Mouse (Mus musculus): ENCODE results near the gene Matk. TPM values are rescaled to one million over a fixed set of nuclear protein-coding genes. Genes with fewer than 3 reads are reported as not detected.

Gene Matk
- polyA plus RNA-seq, 1 experiment from 2014 or later, result 2.2 TPM

DNA sequence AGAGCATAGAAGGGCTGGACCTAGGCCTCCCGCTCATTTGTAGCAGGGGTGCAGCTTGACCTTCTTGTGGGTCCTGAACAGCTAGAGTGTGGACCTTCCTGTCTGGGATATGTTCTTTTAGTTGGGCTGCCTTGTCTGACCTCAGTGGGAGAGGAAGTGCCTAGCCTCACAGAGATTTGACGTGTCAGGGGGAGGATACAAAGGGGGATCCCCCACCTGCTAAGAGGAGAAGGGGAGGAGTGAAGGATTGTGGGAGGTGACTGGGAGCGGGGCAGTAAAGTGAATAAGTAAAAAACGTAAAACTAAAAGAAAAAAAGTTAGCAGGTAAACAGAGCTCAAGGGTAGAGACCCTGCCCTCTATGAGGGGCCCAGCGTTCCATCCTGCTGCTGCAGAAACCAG, 56.8 kb downstream of the Matk start:
- WGBS (ENCODE audit: insufficient replicate concordance), result 81% methylated on average over 5 of the region's 5 CpGs
- Histone ChIP-seq H3K4me1 (peaks cover 16% of the 10 kb centered on the region), H3K4me2 (no peak overlapping the region), H3K9me3 (replicated peaks) (no peaks in the 10 kb centered on the region), H3K27me3 (replicated peaks) (no peaks in the 10 kb centered on the region), H3K36me3 (peaks cover 95% of the 10 kb centered on the region), H3K9ac (no peak overlapping the region), H3K27ac (no peak overlapping the region), H3K4me3 (no peak overlapping the region)
- no peak for ATAC-seq

Small RNAs within 50 kb of the gene (microRNA-seq; reads per million reads assigned to microRNA genes)
- 8.4 reads per million, percentile 18 among the genes with 10 or more reads in this experiment for gene Mir3057

Other genes with a start within 250 kb of the Matk start
- 0.80 and 0.81 TPM in 2 replicates for gene Gng7, start 238.0 kb upstream of the Matk start, polyA plus RNA-seq (2016; fragmentation: Nextera tagmentation; extraction: Ambion mirVana)
- gene Diras1, start 227.3 kb upstream of the Matk start, polyA plus RNA-seq (2016; fragmentation: Nextera tagmentation; extraction: Ambion mirVana), result not detected in 2 replicates
- 7.1 and 7.9 TPM in 2 replicates for gene Slc39a3, start 215.5 kb upstream of the Matk start, polyA plus RNA-seq (2016; fragmentation: Nextera tagmentation; extraction: Ambion mirVana)
- 89.2 and 91.3 TPM in 2 replicates for gene Sgta, start 192.8 kb upstream of the Matk start, polyA plus RNA-seq (2016; fragmentation: Nextera tagmentation; extraction: Ambion mirVana)
- gene Thop1, start 182.9 kb upstream of the Matk start, polyA plus RNA-seq (2016; fragmentation: Nextera tagmentation; extraction: Ambion mirVana), result 48.5 and 50.8 TPM in 2 replicates
- gene Creb3l3, start 154.1 kb upstream of the Matk start, polyA plus RNA-seq (2016; fragmentation: Nextera tagmentation; extraction: Ambion mirVana), result 17.3 and 17.8 TPM in 2 replicates
- 167 and 168 TPM in 2 replicates for gene Map2k2, start 147.0 kb upstream of the Matk start, polyA plus RNA-seq (2016; fragmentation: Nextera tagmentation; extraction: Ambion mirVana)
- 74.0 and 76.0 TPM in 2 replicates for gene Zbtb7a, start 117.7 kb upstream of the Matk start, polyA plus RNA-seq (2016; fragmentation: Nextera tagmentation; extraction: Ambion mirVana)
- gene Pias4, start 85.0 kb upstream of the Matk start, polyA plus RNA-seq (2016; fragmentation: Nextera tagmentation; extraction: Ambion mirVana), result 28.9 and 29.7 TPM in 2 replicates
- gene Eef2, start 76.3 kb upstream of the Matk start, polyA plus RNA-seq (2016; fragmentation: Nextera tagmentation; extraction: Ambion mirVana), result 440 and 450 TPM in 2 replicates
- gene Dapk3, start 69.9 kb upstream of the Matk start, polyA plus RNA-seq (2016; fragmentation: Nextera tagmentation; extraction: Ambion mirVana), result 41.7 TPM in 2 replicates
- not detected in 2 replicates for gene 4930442H23Rik, start 69.1 kb upstream of the Matk start, polyA plus RNA-seq (2016; fragmentation: Nextera tagmentation; extraction: Ambion mirVana)
- gene Nmrk2, start 50.9 kb upstream of the Matk start, polyA plus RNA-seq (2016; fragmentation: Nextera tagmentation; extraction: Ambion mirVana), result not detected in 2 replicates
- gene Atcay, start 22.1 kb upstream of the Matk start, polyA plus RNA-seq (2016; fragmentation: Nextera tagmentation; extraction: Ambion mirVana), result 0.05 and 0.06 TPM in 2 replicates
- 1.1 and 1.2 TPM in 2 replicates for gene Zfr2, start 19.8 kb upstream of the Matk start, polyA plus RNA-seq (2016; fragmentation: Nextera tagmentation; extraction: Ambion mirVana)
- gene Mrpl54, start 14.0 kb downstream of the Matk start, polyA plus RNA-seq (2016; fragmentation: Nextera tagmentation; extraction: Ambion mirVana), result 152 and 156 TPM in 2 replicates
- 27.3 and 30.4 TPM in 2 replicates for gene Apba3, start 14.0 kb downstream of the Matk start, polyA plus RNA-seq (2016; fragmentation: Nextera tagmentation; extraction: Ambion mirVana)
- gene Tjp3, start 38.6 kb downstream of the Matk start, polyA plus RNA-seq (2016; fragmentation: Nextera tagmentation; extraction: Ambion mirVana), result 1.1 and 1.3 TPM in 2 replicates
- gene Pip5k1c, start 40.0 kb downstream of the Matk start, polyA plus RNA-seq (2016; fragmentation: Nextera tagmentation; extraction: Ambion mirVana), result 27.8 and 29.0 TPM in 2 replicates
- 52.9 and 55.1 TPM in 2 replicates for gene Cactin, start 68.2 kb downstream of the Matk start, polyA plus RNA-seq (2016; fragmentation: Nextera tagmentation; extraction: Ambion mirVana)
- 6.7 and 7.0 TPM in 2 replicates for gene Tbxa2r, start 75.8 kb downstream of the Matk start, polyA plus RNA-seq (2016; fragmentation: Nextera tagmentation; extraction: Ambion mirVana)
- gene Gipc3, start 90.3 kb downstream of the Matk start, polyA plus RNA-seq (2016; fragmentation: Nextera tagmentation; extraction: Ambion mirVana), result 0.04 TPM in 1 of 2 replicates, not detected in the other
- gene Hmg20b, start 97.5 kb downstream of the Matk start, polyA plus RNA-seq (2016; fragmentation: Nextera tagmentation; extraction: Ambion mirVana), result 39.9 and 47.1 TPM in 2 replicates
- gene Mfsd12, start 104.6 kb downstream of the Matk start, polyA plus RNA-seq (2016; fragmentation: Nextera tagmentation; extraction: Ambion mirVana), result 20.8 and 21.0 TPM in 2 replicates
- 1.4 TPM in 2 replicates for gene 4930404N11Rik, start 112.9 kb downstream of the Matk start, polyA plus RNA-seq (2016; fragmentation: Nextera tagmentation; extraction: Ambion mirVana)
- gene Fzr1, start 125.6 kb downstream of the Matk start, polyA plus RNA-seq (2016; fragmentation: Nextera tagmentation; extraction: Ambion mirVana), result 93.8 and 100 TPM in 2 replicates
- 70.0 and 74.5 TPM in 2 replicates for gene Dohh, start 131.5 kb downstream of the Matk start, polyA plus RNA-seq (2016; fragmentation: Nextera tagmentation; extraction: Ambion mirVana)
- gene Gm48551, start 131.5 kb downstream of the Matk start, polyA plus RNA-seq (2016; fragmentation: Nextera tagmentation; extraction: Ambion mirVana), result 0.68 and 1.2 TPM in 2 replicates
- gene Gm48552, start 136.1 kb downstream of the Matk start, polyA plus RNA-seq (2016; fragmentation: Nextera tagmentation; extraction: Ambion mirVana), result 0.71 and 0.98 TPM in 2 replicates
- gene Smim24, start 140.1 kb downstream of the Matk start, polyA plus RNA-seq (2016; fragmentation: Nextera tagmentation; extraction: Ambion mirVana), result 1.8 TPM in 2 replicates
- 10.1 and 10.2 TPM in 2 replicates for gene Nfic, start 202.7 kb downstream of the Matk start, polyA plus RNA-seq (2016; fragmentation: Nextera tagmentation; extraction: Ambion mirVana)
- gene Celf5, start 229.8 kb downstream of the Matk start, polyA plus RNA-seq (2016; fragmentation: Nextera tagmentation; extraction: Ambion mirVana), result 0.05 and 0.06 TPM in 2 replicates
- gene Ncln, start 243.5 kb downstream of the Matk start, polyA plus RNA-seq (2016; fragmentation: Nextera tagmentation; extraction: Ambion mirVana), result 59.9 and 62.7 TPM in 2 replicates
- gene S1pr4, start 247.2 kb downstream of the Matk start, polyA plus RNA-seq (2016; fragmentation: Nextera tagmentation; extraction: Ambion mirVana), result 3.1 and 3.3 TPM in 2 replicates

Data from liver, embryonic 12.5 days (tissue).